Mouse (Mus musculus) intestine, embryonic 15.5 days (tissue): ENCODE measurements at regions not wholly inside any gene's neighbourhood (a gene's known extent, or its start where the extent isn't known, plus 50 kb on each side); places are given as distances from the start of the nearest gene placed in this dataset.
A peak's percentile ranks its signal among the peaks of the same experiment; 100 is the strongest.

Source experiments
- ATAC-seq: fragments of 200-750 bp; cut with Nextera tagmentation; 2 replicates; pipeline ENCODE4 v1.8.0; 2017; ENCODE audit warnings: moderate TSS enrichment, moderate library complexity
- H3K27ac ChIP-seq: fragments of 300-500 bp; sonication (generic); 2 replicates; pipeline ENCODE4 v1.5.1; 2015; ENCODE audit warnings: mild to moderate bottlenecking, inconsistent platforms
- H3K27me3 ChIP-seq: fragments of 300-500 bp; sonication (generic); replicated peaks from 2 replicates; pipeline ENCODE4 v1.6.1; 2015; ENCODE audit warnings: inconsistent platforms
- H3K36me3 ChIP-seq: fragments of 300-500 bp; sonication (generic); 2 replicates; pipeline ENCODE4 v1.6.1; 2015; ENCODE audit warnings: inconsistent platforms
- H3K4me1 ChIP-seq: fragments of 300-500 bp; sonication (generic); replicated peaks from 2 replicates; pipeline ENCODE4 v1.6.1; 2015; ENCODE audit warnings: inconsistent platforms
- H3K4me2 ChIP-seq: fragments of 300-500 bp; sonication (generic); replicated peaks from 2 replicates; pipeline ENCODE4 v1.6.1; 2015; ENCODE audit warnings: mild to moderate bottlenecking, inconsistent platforms
- H3K4me3 ChIP-seq: fragments of 300-500 bp; sonication (generic); replicated peaks from 2 replicates; pipeline ENCODE4 v1.5.1; 2015; ENCODE audit warnings: inconsistent platforms
- H3K9ac ChIP-seq: fragments of 300-500 bp; sonication (generic); 2 replicates; pipeline ENCODE4 v1.6.1; 2015; ENCODE audit warnings: inconsistent platforms
- H3K9me3 ChIP-seq: fragments of 300-500 bp; sonication (generic); 2 replicates; pipeline ENCODE4 v1.6.1; 2016; ENCODE audit warnings: inconsistent platforms
- WGBS: fragments of 180-500 bp; shearing (Covaris S2); methylation state at CpG from one replicate; pipeline ENCODE4 v1.1.7; 2015; 5-methylcytosine and 5-hydroxymethylcytosine counted together

DNA sequence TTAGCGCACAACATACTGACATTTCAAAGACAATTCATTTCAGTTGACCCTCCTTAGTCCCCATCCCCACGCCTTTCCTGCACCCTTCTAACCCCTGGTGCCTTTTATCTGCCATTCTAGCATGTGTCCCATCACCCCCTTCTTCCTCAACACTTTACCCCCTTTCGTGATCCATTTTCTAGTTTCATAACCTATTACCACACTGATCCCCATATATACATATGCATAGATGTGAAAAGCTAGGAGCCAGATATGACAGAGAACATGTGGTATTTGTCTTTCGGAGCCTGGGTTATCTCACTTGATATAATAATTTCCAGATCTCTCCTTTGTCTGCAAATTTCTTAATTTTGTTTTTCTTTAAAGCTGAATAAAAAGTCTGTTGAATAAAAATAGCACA is 154.9 kb downstream of the Tm2d1 start:
- H3K9ac ChIP-seq: no peak overlapping the region
- H3K4me2 ChIP-seq: no peak overlapping the region
- H3K4me3 ChIP-seq: no peak overlapping the region
- no peak for ATAC-seq
- WGBS: 88% methylated on average over 4 of the region's 4 CpGs
- no peak overlapping the region for H3K27ac ChIP-seq
- no peaks in the 10 kb centered on the region for H3K9me3 ChIP-seq
- no peaks in the 10 kb centered on the region for H3K27me3 ChIP-seq
- H3K36me3 ChIP-seq: no peaks in the 10 kb centered on the region
- no peaks in the 10 kb centered on the region for H3K4me1 ChIP-seq

DNA sequence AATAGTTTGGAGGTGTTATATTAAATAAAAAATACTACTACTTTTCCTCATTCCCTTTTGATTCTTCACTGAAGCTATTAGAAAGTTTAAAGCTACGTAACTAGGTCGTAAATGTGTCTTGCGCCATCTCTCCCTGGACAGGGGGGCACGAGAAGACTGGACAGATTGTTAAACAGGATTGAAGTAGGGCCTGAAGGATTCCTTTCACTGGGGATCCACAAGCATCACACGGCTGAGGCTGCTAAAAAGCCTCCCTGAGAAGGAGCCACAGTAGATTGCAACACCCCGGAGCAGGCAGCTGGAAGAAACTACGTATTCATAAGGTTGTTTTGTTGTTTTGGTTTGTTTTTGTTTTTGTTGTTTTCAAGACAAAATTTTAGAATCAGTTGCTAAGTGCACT is 158.7 kb downstream of the Tm2d1 start:
- Histone ChIP-seq H3K4me3 (no peak overlapping the region), H3K27ac (no peak overlapping the region), H3K9ac (no peak overlapping the region), H3K9me3 (no peaks in the 10 kb centered on the region), H3K4me2 (no peak overlapping the region), H3K4me1 (0 out of 2 replicates have a peak, but pooled peaks cover 3% of the 10 kb centered on the region), H3K27me3 (no peaks in the 10 kb centered on the region), H3K36me3 (no peaks in the 10 kb centered on the region)
- no peak for ATAC-seq
- 63% methylated on average over 7 of the region's 7 CpGs for WGBS

DNA sequence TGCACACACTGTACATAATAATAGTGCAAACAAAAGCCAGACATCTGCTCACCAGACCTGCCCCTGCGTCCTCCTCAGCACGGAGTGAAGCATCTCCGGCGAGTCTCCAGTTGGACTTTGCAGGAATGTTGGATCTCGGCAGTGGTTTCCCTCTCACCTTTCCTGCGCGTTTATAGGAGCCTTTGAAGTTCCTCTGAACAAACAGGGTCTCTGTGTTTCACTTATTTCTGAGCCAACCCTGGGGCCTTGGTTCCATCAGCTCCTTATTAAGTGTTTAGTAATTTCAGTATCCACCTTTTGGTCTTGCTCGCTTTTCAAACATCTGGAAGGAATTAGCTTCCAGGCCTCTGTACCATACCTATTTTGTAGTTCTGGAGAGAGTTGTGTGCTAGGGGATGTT is 159.7 kb downstream of the Tm2d1 start:
- Histone ChIP-seq H3K27me3 (no peaks in the 10 kb centered on the region), H3K4me1 (0 out of 2 replicates have a peak, but pooled peaks cover 3% of the 10 kb centered on the region), H3K9ac (no peak overlapping the region), H3K27ac (no peak overlapping the region), H3K36me3 (no peaks in the 10 kb centered on the region), H3K9me3 (no peaks in the 10 kb centered on the region), H3K4me2 (no peak overlapping the region), H3K4me3 (no peak overlapping the region)
- WGBS: 41% methylated on average over 8 of the region's 8 CpGs
- ATAC-seq: no peak

DNA sequence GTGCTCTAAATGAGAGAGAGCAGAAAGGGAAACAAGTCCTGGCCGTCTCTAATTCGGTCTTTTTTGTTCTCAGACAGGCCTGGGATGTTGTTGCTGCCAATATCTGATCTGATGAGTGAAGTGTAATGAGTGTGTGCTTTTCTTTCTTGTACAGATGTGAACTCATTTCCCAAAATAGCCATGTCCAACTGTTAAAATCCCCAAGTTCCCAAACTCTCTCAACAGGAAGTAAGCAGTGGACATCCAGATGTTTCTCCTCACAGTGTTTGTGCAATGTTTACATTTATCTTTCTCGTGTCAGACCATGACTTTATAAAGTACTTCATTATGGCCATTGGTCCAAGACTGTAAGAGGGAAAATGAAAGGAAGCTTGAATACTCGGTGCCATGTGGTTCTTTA is 161.5 kb downstream of the Tm2d1 start:
- Histone ChIP-seq H3K27ac (no peak overlapping the region), H3K9me3 (no peaks in the 10 kb centered on the region), H3K27me3 (no peaks in the 10 kb centered on the region), H3K9ac (no peak overlapping the region), H3K36me3 (no peaks in the 10 kb centered on the region), H3K4me1 (0 out of 2 replicates have a peak, but pooled peaks cover 3% of the 10 kb centered on the region), H3K4me2 (no peak overlapping the region), H3K4me3 (no peak overlapping the region)
- WGBS: 50% methylated on average over 4 of the region's 4 CpGs
- ATAC-seq: peak; percentile 62; the same call in 1 of the 2 replicates

DNA sequence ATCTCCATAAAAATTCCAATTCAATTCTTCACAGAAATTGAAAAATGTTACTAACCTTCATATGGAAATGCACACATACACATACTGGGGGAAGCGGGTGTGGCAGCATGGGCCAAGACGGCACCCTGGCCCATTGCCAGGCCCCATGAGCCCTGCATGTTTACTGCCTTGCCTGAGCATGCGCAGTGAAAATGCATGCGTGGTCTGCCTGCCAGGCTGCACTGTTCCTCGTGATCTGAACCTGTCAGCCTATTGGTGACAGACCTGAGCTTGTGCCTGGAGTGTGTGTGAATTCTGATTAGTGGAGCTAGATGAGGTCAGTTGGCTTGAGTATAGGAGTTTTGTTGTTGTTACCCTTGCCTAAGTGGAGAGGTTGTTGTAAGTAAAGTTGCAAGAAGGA is 167.9 kb downstream of the Tm2d1 start:
- H3K4me2 ChIP-seq: no peak overlapping the region
- WGBS: 84% methylated on average over 5 of the region's 5 CpGs
- H3K9ac ChIP-seq: no peak overlapping the region
- H3K36me3 ChIP-seq: no peaks in the 10 kb centered on the region
- no peak overlapping the region for H3K4me3 ChIP-seq
- H3K27ac ChIP-seq: no peak overlapping the region
- H3K27me3 ChIP-seq: no peaks in the 10 kb centered on the region
- ATAC-seq: no peak
- H3K9me3 ChIP-seq: no peaks in the 10 kb centered on the region
- no peaks in the 10 kb centered on the region for H3K4me1 ChIP-seq

DNA sequence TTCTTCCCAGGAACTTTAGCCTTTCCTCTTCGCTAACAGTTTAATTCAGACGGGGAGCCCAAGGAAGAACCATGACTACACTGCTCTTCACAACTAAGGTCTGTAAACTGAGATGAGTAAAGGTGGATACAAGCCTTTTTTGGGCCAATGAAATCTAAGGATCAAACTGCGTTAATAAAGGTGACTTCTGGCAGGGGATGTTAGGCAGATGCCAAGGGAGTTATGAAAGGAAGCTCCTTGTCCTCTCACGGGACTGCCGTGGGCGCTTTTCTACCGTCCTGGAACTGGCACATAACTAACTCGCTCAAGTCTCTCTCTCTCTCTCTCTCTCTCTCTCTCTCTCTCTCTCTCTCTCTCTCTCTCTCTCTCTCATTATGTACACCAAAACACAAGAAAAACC is 175.7 kb downstream of the Tm2d1 start:
- 89% methylated on average over 8 of the region's 8 CpGs for WGBS

DNA sequence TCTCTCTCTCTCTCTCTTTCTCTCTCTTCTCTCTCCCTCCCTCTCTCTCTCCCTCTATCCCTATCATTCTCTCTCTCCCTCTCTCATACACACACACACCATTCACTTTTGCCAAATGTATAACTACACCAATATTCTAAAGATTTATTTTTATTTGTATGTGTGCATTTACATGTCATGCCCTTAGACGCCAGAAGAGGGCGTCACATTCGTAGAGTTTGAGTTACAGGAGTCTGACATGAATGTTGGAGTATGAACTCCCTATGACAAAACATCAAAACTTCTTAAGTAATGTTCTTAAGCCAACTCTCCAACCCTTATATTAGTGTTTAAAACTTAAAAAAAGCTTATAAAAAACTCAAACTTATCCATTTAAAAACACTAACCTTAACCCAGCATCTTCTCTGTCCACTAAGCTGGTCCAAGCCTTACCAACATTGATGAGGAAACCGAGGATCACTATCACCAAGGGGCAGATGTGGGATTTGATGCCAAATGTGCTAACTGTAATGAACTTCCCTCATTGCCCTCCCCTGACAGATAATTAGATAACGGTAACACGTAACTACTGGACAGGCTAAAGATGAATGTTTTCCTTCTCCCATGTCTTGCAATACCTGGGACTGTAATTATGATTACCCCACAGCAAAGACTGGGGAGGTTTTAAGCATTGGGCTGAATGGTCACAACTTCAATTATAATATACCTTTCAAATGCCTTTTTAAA is 176.7 kb downstream of the Tm2d1 start:
- 49% methylated on average over 6 of the region's 6 CpGs for WGBS
- no peak overlapping the region for H3K4me3 ChIP-seq
- no peaks in the 10 kb centered on the region for H3K27me3 ChIP-seq

More for the DNA sequence above, 175.7 kb downstream of the Tm2d1 start:
- Histone ChIP-seq H3K27ac (no peak overlapping the region), H3K27me3 (no peaks in the 10 kb centered on the region), H3K9me3 (no peaks in the 10 kb centered on the region), H3K4me1 (no peaks in the 10 kb centered on the region), H3K9ac (no peak overlapping the region), H3K4me3 (no peak overlapping the region), H3K4me2 (no peak overlapping the region), H3K36me3 (no peaks in the 10 kb centered on the region)
- ATAC-seq: no peak

DNA sequence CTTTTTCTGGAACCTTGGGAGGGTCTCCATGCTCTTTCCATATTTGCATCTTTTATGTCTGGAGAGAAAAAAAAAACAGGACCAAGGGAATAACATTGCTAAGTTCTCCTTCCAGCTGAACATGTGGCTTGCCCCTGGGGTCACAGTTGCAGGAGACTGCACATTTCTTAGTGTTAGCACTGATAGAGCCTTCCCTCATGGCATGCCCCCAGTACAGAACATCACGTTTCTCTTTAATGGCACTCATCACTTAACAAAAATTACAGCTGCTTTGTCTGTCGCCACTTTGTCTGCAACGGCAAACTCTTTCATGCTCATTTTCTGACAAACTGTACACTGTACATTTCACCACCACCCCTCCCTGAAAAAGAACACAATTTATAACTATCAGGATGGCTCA is 180.0 kb downstream of the Tm2d1 start:
- no peak overlapping the region for H3K27ac ChIP-seq
- no peaks in the 10 kb centered on the region for H3K27me3 ChIP-seq
- H3K9ac ChIP-seq: no peak overlapping the region
- H3K4me2 ChIP-seq: no peak overlapping the region
- no peak for ATAC-seq
- no peaks in the 10 kb centered on the region for H3K9me3 ChIP-seq
- 74% methylated on average over 3 of the region's 3 CpGs for WGBS
- no peaks in the 10 kb centered on the region for H3K36me3 ChIP-seq
- H3K4me3 ChIP-seq: no peak overlapping the region
- no peaks in the 10 kb centered on the region for H3K4me1 ChIP-seq

More for the DNA sequence above, 176.7 kb downstream of the Tm2d1 start:
- Histone ChIP-seq H3K9ac (no peak overlapping the region), H3K27ac (no peak overlapping the region), H3K9me3 (no peaks in the 10 kb centered on the region), H3K4me1 (no peaks in the 10 kb centered on the region), H3K4me2 (no peak overlapping the region), H3K36me3 (no peaks in the 10 kb centered on the region)
- ATAC-seq: no peak

DNA sequence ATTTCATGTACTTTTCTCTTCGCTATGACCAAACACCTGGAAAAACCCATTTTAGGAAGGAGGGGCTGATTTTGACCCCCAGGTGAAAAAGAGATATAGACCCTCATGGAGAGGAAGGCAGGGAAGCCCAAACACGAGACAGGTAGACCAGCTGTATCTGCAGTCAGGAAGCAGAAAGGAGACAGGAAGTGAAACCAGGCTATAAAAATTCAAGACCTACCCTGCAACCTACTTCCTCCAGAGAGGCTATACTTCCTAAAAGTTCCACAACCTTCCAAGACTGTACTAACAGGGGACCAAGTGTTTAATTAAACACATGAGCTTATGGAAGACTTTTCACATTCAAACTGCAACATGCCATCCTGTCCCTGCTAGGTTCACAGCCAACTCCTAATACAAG is 180.9 kb downstream of the Tm2d1 start:
- H3K9ac ChIP-seq: no peak overlapping the region
- H3K4me2 ChIP-seq: no peak overlapping the region
- H3K9me3 ChIP-seq: no peaks in the 10 kb centered on the region
- 79% methylated on average over 2 of the region's 2 CpGs for whole genome bisulfite sequencing
- no peaks in the 10 kb centered on the region for H3K4me1 ChIP-seq
- ATAC-seq: no peak
- H3K27ac ChIP-seq: no peak overlapping the region
- H3K27me3 ChIP-seq: no peaks in the 10 kb centered on the region
- no peaks in the 10 kb centered on the region for H3K36me3 ChIP-seq
- H3K4me3 ChIP-seq: no peak overlapping the region

DNA sequence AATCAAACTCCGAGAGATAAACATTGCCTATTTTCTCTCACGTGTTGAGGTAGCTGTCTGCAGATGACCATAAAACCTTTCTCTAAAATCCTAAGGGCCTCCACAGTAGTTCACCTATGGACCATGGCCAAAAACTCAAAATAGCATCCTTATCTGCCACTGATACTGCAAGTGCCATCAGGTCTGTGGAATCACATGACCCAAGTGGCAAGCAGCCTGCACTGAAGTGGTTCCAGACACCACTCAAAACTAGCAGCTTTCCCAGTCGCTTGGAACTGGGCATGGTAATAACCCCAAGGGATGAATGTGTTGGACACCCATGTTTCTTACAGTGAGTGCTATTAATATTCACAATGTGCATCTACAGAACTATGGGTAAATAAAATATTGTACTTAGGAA is 182.0 kb downstream of the Tm2d1 start:
- Histone ChIP-seq H3K27me3 (no peaks in the 10 kb centered on the region), H3K27ac (no peak overlapping the region), H3K9ac (no peak overlapping the region), H3K4me1 (no peaks in the 10 kb centered on the region), H3K4me3 (no peak overlapping the region), H3K4me2 (no peak overlapping the region), H3K9me3 (no peaks in the 10 kb centered on the region), H3K36me3 (no peaks in the 10 kb centered on the region)
- no peak for ATAC-seq
- WGBS: 56% methylated on average over 3 of the region's 3 CpGs

DNA sequence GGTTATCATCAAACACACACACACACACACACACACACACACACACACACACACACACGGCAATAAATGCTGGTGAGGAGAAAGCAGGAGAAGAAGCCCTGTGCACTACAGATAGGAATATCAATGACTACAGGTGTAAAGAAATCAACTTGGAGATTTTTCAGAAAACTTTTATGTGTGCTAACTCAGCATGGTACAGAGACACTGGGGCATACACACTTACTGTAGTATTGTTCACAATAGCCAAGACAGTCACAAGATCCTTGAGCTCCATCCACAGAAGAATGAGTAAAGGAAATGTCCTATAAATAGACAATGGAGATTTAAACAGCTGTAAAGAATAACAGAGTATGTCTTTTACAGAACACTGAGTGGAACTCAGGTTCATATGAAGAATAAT is 182.4 kb downstream of the Tm2d1 start:
- Histone ChIP-seq H3K36me3 (no peaks in the 10 kb centered on the region), H3K9ac (no peak overlapping the region), H3K4me1 (no peaks in the 10 kb centered on the region), H3K4me3 (no peak overlapping the region), H3K9me3 (no peaks in the 10 kb centered on the region), H3K4me2 (no peak overlapping the region), H3K27me3 (no peaks in the 10 kb centered on the region), H3K27ac (no peak overlapping the region)
- no peak for ATAC-seq
- 67% methylated on average over 1 of the region's 1 CpGs for WGBS

DNA sequence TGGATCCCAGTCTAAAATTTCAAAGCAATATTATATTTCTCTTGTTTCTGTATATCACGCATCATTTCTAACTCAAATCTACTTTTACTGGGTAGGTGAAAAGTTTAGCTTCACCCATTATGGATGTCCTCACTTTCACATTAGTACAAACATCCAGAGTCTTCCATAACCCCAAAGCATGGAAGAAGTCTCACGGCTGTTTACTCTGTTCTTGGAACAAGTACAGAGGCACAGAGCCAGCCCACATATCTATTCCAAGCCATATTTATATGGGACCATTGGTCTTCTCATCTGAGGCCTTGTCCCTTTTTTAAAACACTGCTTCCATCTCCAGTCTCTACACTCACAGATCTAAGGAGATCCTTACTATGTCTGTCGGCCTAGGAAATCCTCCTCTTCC is 192.8 kb downstream of the Tm2d1 start:
- Histone ChIP-seq H3K4me3 (no peak overlapping the region), H3K9ac (no peak overlapping the region), H3K4me2 (no peak overlapping the region), H3K4me1 (no peaks in the 10 kb centered on the region), H3K9me3 (no peaks in the 10 kb centered on the region), H3K27me3 (no peaks in the 10 kb centered on the region), H3K36me3 (no peaks in the 10 kb centered on the region), H3K27ac (no peak overlapping the region)
- ATAC-seq: no peak
- 63% methylated on average over 3 of the region's 3 CpGs for WGBS

DNA sequence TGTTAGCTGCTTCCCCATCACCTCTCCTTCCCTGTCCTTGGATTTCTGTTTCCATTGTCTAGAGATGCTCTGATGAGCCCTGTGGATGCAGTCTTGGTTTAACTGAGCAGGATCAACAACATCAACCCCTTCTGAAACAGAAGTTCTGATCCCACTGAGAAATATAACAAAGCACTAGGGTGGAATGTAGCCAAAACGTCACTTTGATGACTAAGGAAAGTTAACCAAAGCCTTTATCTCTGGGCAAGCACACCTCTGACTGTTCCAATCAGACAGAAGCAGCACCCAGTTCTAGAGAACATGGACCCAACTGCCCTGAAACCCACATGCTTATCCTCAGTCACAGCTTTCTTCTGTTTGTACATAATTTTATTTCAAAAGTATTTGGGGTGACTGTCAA is 193.2 kb downstream of the Tm2d1 start:
- Histone ChIP-seq H3K9ac (no peak overlapping the region), H3K4me1 (no peaks in the 10 kb centered on the region), H3K27me3 (no peaks in the 10 kb centered on the region), H3K4me2 (no peak overlapping the region), H3K36me3 (no peaks in the 10 kb centered on the region), H3K27ac (no peak overlapping the region), H3K4me3 (no peak overlapping the region), H3K9me3 (no peaks in the 10 kb centered on the region)
- ATAC-seq: no peak
- 63% methylated on average over 1 of the region's 1 CpGs for WGBS
